ENCODE assay signal across 13 mouse cellular contexts in the genomic region with DNA sequence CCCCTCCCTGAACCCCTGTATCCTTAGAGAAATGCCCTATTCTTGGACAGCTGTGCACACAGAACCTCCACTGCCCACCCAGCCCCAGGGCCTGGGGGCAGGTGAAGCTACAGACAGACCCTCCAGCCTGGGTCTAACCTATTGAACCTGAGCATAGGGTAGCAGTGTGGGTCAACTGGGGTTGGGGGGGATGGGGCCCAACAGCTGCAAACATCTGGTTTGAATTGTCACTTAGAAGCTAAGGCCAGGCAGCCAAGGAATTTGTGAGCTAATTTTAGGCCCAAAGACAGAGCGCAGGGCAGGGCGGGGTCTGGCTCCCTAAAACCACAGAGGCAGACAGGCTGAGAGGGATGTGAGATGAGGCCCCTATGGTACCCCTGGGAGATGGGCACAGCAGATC. TPM values are rescaled to one million over a fixed set of nuclear protein-coding genes. Genes with fewer than 3 reads are reported as not detected.
DNase-seq lines count a peak whose midpoint lies in the region; ATAC-seq lines count a peak whose summit lies in the region.
"Had no signal": no experiment of that assay in that cellular context is flagged by ENCODE, and none has a peak within 500 bp of the region (broad histone marks: within the 10 kb centered on the region; RNA-seq: fewer than 3 reads in every experiment).

No protein-coding gene starts in this region.

- WGBS in heart, embryonic 16.5 days = 32% methylated on average over 2 of the region's 2 CpGs
- 30% methylated on average over 2 of the region's 2 CpGs for WGBS in heart, embryonic 12.5 days
- 91% methylated on average over 2 of the region's 2 CpGs for WGBS in neural tube, embryonic 15.5 days
- WGBS in limb, embryonic 13.5 days = 23% methylated on average over 2 of the region's 2 CpGs

- H3K9me3 ChIP-seq in heart, embryonic 16.5 days (replicated peaks; ENCODE audit: control insufficient read depth, low read length) = peaks cover 9% of the 10 kb centered on the region; the same call in 1 of the 2 replicates
- H3K9me3 ChIP-seq in heart, embryonic 12.5 days (replicated peaks) = peaks cover 5% of the 10 kb centered on the region
- no peaks in the 10 kb centered on the region for H3K9me3 ChIP-seq in neural tube, embryonic 15.5 days (replicated peaks)
- peaks cover 9% of the 10 kb centered on the region; the same call in 1 of the 2 replicates for H3K9me3 ChIP-seq in limb, embryonic 13.5 days

- no peaks in the 10 kb centered on the region for H3K27me3 ChIP-seq in heart, embryonic 16.5 days (ENCODE audit: control insufficient read depth, insufficient read depth, low read length)
- 0 out of 2 replicates have a peak, but pooled peaks cover 8% of the 10 kb centered on the region for H3K27me3 ChIP-seq in heart, embryonic 12.5 days (replicated peaks)
- no peaks in the 10 kb centered on the region for H3K27me3 ChIP-seq in neural tube, embryonic 15.5 days (replicated peaks)
- H3K27me3 ChIP-seq in limb, embryonic 13.5 days = no peaks in the 10 kb centered on the region

- DNase-seq in neural tube, embryonic 10.5 days (ENCODE audit: extremely low spot score, low spot score) = peak; percentile 49
- DNase-seq in cerebellum, adult 18-20 months = no peak
- no peak for DNase-seq in frontal cortex, postnatal 14 days (ENCODE audit: low spot score in 2 of 2)
- DNase-seq in urinary bladder, postnatal 25 days (ENCODE audit: low spot score) = no peak
- DNase-seq: adrenal gland, postnatal 14 days; cerebellum, adult 11 months; liver, postnatal 0 days; thymus, postnatal 25 days had no signal

- no peak overlapping the region for H3K4me2 ChIP-seq in heart, embryonic 16.5 days (ENCODE audit: low read depth, low read length)
- no peak overlapping the region for H3K4me2 ChIP-seq in heart, embryonic 12.5 days
- H3K4me2 ChIP-seq in neural tube, embryonic 15.5 days = no peak overlapping the region
- peak overlapping the region; percentile 39 for H3K4me2 ChIP-seq in limb, embryonic 13.5 days (replicated peaks)

- no peak overlapping the region for H3K4me3 ChIP-seq in heart, embryonic 16.5 days (ENCODE audit: low read length)
- no peak overlapping the region for H3K4me3 ChIP-seq in heart, embryonic 12.5 days
- no peak overlapping the region for H3K4me3 ChIP-seq in neural tube, embryonic 15.5 days (replicated peaks)
- H3K4me3 ChIP-seq in limb, embryonic 13.5 days = no peak overlapping the region

- no peak overlapping the region for H3K27ac ChIP-seq in heart, embryonic 16.5 days (ENCODE audit: low read length)
- no peak overlapping the region for H3K27ac ChIP-seq in heart, embryonic 12.5 days (ENCODE audit: poor library complexity, severe bottlenecking)
- H3K27ac ChIP-seq in neural tube, embryonic 15.5 days (replicated peaks) = no peak overlapping the region
- peak overlapping the region; percentile 58; the same call in 1 of the 2 replicates for H3K27ac ChIP-seq in limb, embryonic 13.5 days

- no peaks in the 10 kb centered on the region for H3K36me3 ChIP-seq in heart, embryonic 16.5 days (ENCODE audit: control insufficient read depth, insufficient read depth)
- H3K36me3 ChIP-seq in heart, embryonic 12.5 days = no peaks in the 10 kb centered on the region
- H3K36me3 ChIP-seq in neural tube, embryonic 15.5 days = no peaks in the 10 kb centered on the region
- H3K36me3 ChIP-seq in limb, embryonic 13.5 days = no peaks in the 10 kb centered on the region

- peak; percentile 52; the same call in 1 of the 2 replicates for ATAC-seq in heart, embryonic 16.5 days (replicated peaks; ENCODE audit: extremely low read depth, insufficient read depth, low FRiP score)
- ATAC-seq in heart, embryonic 12.5 days (ENCODE audit: insufficient number of reproducible peaks, low FRiP score) = no peak
- no peak for ATAC-seq in neural tube, embryonic 15.5 days (ENCODE audit: low FRiP score)
- ATAC-seq in limb, embryonic 13.5 days (ENCODE audit: low FRiP score, low read depth) = peak; percentile 42
- ATAC-seq: liver, postnatal 0 days; Patski had no signal

- no peak overlapping the region for H3K9ac ChIP-seq in heart, embryonic 16.5 days (ENCODE audit: low read length)
- no peak overlapping the region for H3K9ac ChIP-seq in heart, embryonic 12.5 days
- H3K9ac ChIP-seq in neural tube, embryonic 15.5 days (replicated peaks) = no peak overlapping the region
- H3K9ac ChIP-seq in limb, embryonic 13.5 days = peak overlapping the region; percentile 21
- H3K9ac ChIP-seq: liver, postnatal 0 days had no signal

- 0 out of 2 replicates have a peak, but pooled peaks cover 2% of the 10 kb centered on the region for H3K4me1 ChIP-seq in heart, embryonic 16.5 days (ENCODE audit: control insufficient read depth, insufficient read depth, low read length)
- H3K4me1 ChIP-seq in heart, embryonic 12.5 days (replicated peaks) = peaks cover 9% of the 10 kb centered on the region
- no peaks in the 10 kb centered on the region for H3K4me1 ChIP-seq in neural tube, embryonic 15.5 days
- H3K4me1 ChIP-seq in limb, embryonic 13.5 days = peaks cover 54% of the 10 kb centered on the region

RNA-seq across cellular contexts. Expression of a gene that starts 7.9 kb away (rescaled TPM):
- 22.4 and 22.5 TPM in 2 replicates for polyA plus RNA-seq in heart, embryonic 16.5 days (2015; fragmentation: Nextera tagmentation; extraction: Ambion mirVana)
- 13.0 and 13.4 TPM in 2 replicates for polyA plus RNA-seq in heart, embryonic 12.5 days (2016; fragmentation: Nextera tagmentation; extraction: Ambion mirVana)
- polyA plus RNA-seq in neural tube, embryonic 15.5 days (2015; fragmentation: Nextera tagmentation; extraction: Ambion mirVana) = 12.1 and 23.1 TPM in 2 replicates
- polyA plus RNA-seq in limb, embryonic 13.5 days (2015; fragmentation: Nextera tagmentation; extraction: Ambion mirVana) = 221 and 237 TPM in 2 replicates
- polyA plus RNA-seq: Patski had no signal

RNA-seq across cellular contexts. Expression of a gene that starts 24.3 kb away (rescaled TPM):
- 10.1 and 29.8 TPM in 2 replicates for polyA plus RNA-seq in heart, embryonic 16.5 days (2015; fragmentation: Nextera tagmentation; extraction: Ambion mirVana)
- 0.51 and 0.72 TPM in 2 replicates for polyA plus RNA-seq in heart, embryonic 12.5 days (2016; fragmentation: Nextera tagmentation; extraction: Ambion mirVana)
- polyA plus RNA-seq in neural tube, embryonic 15.5 days (2015; fragmentation: Nextera tagmentation; extraction: Ambion mirVana) = 2.3 and 27.7 TPM in 2 replicates
- polyA plus RNA-seq in limb, embryonic 13.5 days (2015; fragmentation: Nextera tagmentation; extraction: Ambion mirVana) = 2.5 TPM in 2 replicates

RNA-seq across cellular contexts. Expression of a gene that starts 35.6 kb away (rescaled TPM):
- polyA plus RNA-seq in heart, embryonic 16.5 days (2015; fragmentation: Nextera tagmentation; extraction: Ambion mirVana) = 118 and 136 TPM in 2 replicates
- 111 and 112 TPM in 2 replicates for polyA plus RNA-seq in heart, embryonic 12.5 days (2016; fragmentation: Nextera tagmentation; extraction: Ambion mirVana)
- 88.6 and 90.9 TPM in 2 replicates for polyA plus RNA-seq in neural tube, embryonic 15.5 days (2015; fragmentation: Nextera tagmentation; extraction: Ambion mirVana)
- 96.3 and 98.5 TPM in 2 replicates for polyA plus RNA-seq in limb, embryonic 13.5 days (2015; fragmentation: Nextera tagmentation; extraction: Ambion mirVana)

RNA-seq across cellular contexts. Expression of a gene that starts 35.9 kb away (rescaled TPM):
- 31.6 TPM in 2 replicates for polyA plus RNA-seq in heart, embryonic 16.5 days (2015; fragmentation: Nextera tagmentation; extraction: Ambion mirVana)
- polyA plus RNA-seq in heart, embryonic 12.5 days (2016; fragmentation: Nextera tagmentation; extraction: Ambion mirVana) = 44.4 and 50.1 TPM in 2 replicates
- polyA plus RNA-seq in neural tube, embryonic 15.5 days (2015; fragmentation: Nextera tagmentation; extraction: Ambion mirVana) = 40.7 and 42.3 TPM in 2 replicates
- 59.8 and 60.2 TPM in 2 replicates for polyA plus RNA-seq in limb, embryonic 13.5 days (2015; fragmentation: Nextera tagmentation; extraction: Ambion mirVana)

Comparison
In these comparisons a context has a peak if more than half of its experiments do, and no peak if none do; other contexts are left out.
1. ATAC-seq: peak in heart, embryonic 16.5 days (single experiment) and limb, embryonic 13.5 days (single experiment); none in heart, embryonic 12.5 days (single experiment) and neural tube, embryonic 15.5 days (single experiment).